Mouse (Mus musculus): ENCODE measurements around the gene Crnkl1.

Gene Crnkl1

GRCm38 (mm10) chr2:145874879-145875482 is 59.8 kb downstream of the Crnkl1 start:
- DNase-seq (ENCODE audit: low spot score), result no peak

GRCm38 (mm10) chr2:145873953-145874352 is 60.9 kb downstream of the Crnkl1 start:
- DNase-seq (ENCODE audit: low spot score), result no peak

GRCm38 (mm10) chr2:145872099-145872498 is 62.7 kb downstream of the Crnkl1 start:
- no peak for DNase-seq (ENCODE audit: low spot score)

- DNase-seq (ENCODE audit: low spot score), result no peak
Measured at GRCm38 (mm10) chr2:145871308-145871707, 63.5 kb downstream of the Crnkl1 start.
